In the genomic region with DNA sequence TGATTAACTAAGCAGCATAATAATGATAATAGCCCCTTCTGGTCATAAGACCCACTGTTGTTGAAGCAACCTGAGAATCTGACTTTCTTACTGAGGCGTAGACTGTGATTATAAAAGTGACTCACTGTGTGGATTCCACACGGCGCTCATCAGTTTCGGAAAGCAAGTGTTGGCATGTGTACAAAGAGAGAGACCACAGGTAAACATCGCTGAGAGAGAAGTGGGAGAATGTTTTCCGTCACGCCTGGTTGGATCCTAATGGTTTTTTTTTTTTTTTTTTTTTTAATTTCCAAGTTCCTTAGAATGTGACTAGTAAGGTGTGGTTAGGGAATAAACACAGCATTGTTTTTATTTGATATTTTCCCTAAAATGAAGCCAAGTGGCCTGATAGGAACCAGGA, we compare ENCODE assay signal across 18 mouse cellular contexts. TPM values are rescaled to one million over a fixed set of nuclear protein-coding genes. Genes with fewer than 3 reads are reported as not detected.
"Had no signal": no experiment of that assay in that cellular context is flagged by ENCODE, and none has a peak within 500 bp of the region (broad histone marks: within the 10 kb centered on the region; RNA-seq: fewer than 3 reads in every experiment).

No protein-coding gene starts in this region.

- H3K4me3 ChIP-seq: limb, embryonic 12.5 days; limb, embryonic 15.5 days; midbrain, embryonic 12.5 days; midbrain, embryonic 15.5 days; myocyte; neural tube, embryonic 13.5 days had no signal

- H3K27me3 ChIP-seq: limb, embryonic 12.5 days; limb, embryonic 15.5 days; neural tube, embryonic 13.5 days had no signal

- H3K4me2 ChIP-seq: limb, embryonic 12.5 days; limb, embryonic 15.5 days; liver, embryonic 11.5 days; lung, embryonic 14.5 days; midbrain, embryonic 12.5 days; midbrain, embryonic 15.5 days; neural tube, embryonic 13.5 days had no signal

- H3K36me3 ChIP-seq: limb, embryonic 12.5 days; limb, embryonic 15.5 days; midbrain, embryonic 12.5 days; midbrain, embryonic 15.5 days; neural tube, embryonic 13.5 days had no signal

- H3K9ac ChIP-seq: limb, embryonic 12.5 days; limb, embryonic 15.5 days; liver, embryonic 14.5 days; liver, postnatal 0 days; lung, embryonic 14.5 days; midbrain, embryonic 12.5 days; midbrain, embryonic 15.5 days; neural tube, embryonic 13.5 days had no signal

- H3K27ac ChIP-seq: limb, embryonic 12.5 days; limb, embryonic 15.5 days; liver, embryonic 14.5 days; macrophage; midbrain, embryonic 12.5 days; midbrain, embryonic 15.5 days; neural tube, embryonic 13.5 days had no signal

- H3K9me3 ChIP-seq: limb, embryonic 12.5 days; limb, embryonic 15.5 days; midbrain, embryonic 12.5 days; midbrain, embryonic 15.5 days; neural tube, embryonic 13.5 days had no signal

- ATAC-seq: intestine, postnatal 0 days; liver, postnatal 0 days; lung, postnatal 0 days; midbrain, embryonic 15.5 days had no signal

- DNase-seq: kidney, adult 9 months; kidney, postnatal 36 days; left cerebral cortex, postnatal 4 days; liver, postnatal 0 days; lung, embryonic 14.5 days; thymus, postnatal 25 days had no signal

RNA-seq across cellular contexts. Expression of a gene that starts 38.1 kb away (rescaled TPM):
- total RNA-seq: monocyte, adult 5-6 weeks had no signal
- polyA plus RNA-seq: macrophage had no signal
